Mouse (Mus musculus): ENCODE measurements around the gene Slc35g3. TPM values are rescaled to one million over a fixed set of nuclear protein-coding genes. Genes with fewer than 3 reads are reported as not detected.

Gene Slc35g3
- 0.22 and 0.48 TPM in 2 replicates for total RNA-seq (2012; rRNA removed)

GRCm38 (mm10) chr11:69761868-69762267, at the start of gene Slc35g3:
Gene Slc35g3, minus strand, starts transcription at chr11:69761968.
- no peak for DNase-seq (ENCODE audit: low read depth, low spot score)

GRCm38 (mm10) chr11:69810280-69810679, 48.5 kb upstream of the Slc35g3 start:
- no peak for TF ChIP-seq HCFC1 (IDR thresholded peaks at IDR 0.05; ENCODE audit: borderline replicate concordance, insufficient read depth, low read length)
- no peak for TF ChIP-seq ZC3H11A (IDR thresholded peaks at IDR 0.05; ENCODE audit: borderline replicate concordance, low read depth, low read length)
- no peak for TF ChIP-seq CHD2 (IDR thresholded peaks at IDR 0.05; ENCODE audit: low read depth, low read length)
- no peak for TF ChIP-seq ZNF384 (IDR thresholded peaks at IDR 0.05; ENCODE audit: low read depth, low read length)
- TF ChIP-seq MAFK (IDR thresholded peaks at IDR 0.05; ENCODE audit: insufficient read depth, low read depth, low read length): no peak
- in situ Hi-C loops (cut with MboI; ENCODE audit: low sequenced_read_pairs in 2 of 2, unreplicated experiment in 2 of 2): no loop called here

More at GRCm38 (mm10) chr11:69761868-69762267, at the start of gene Slc35g3:
- in situ Hi-C loops (cut with MboI; ENCODE audit: low sequenced_read_pairs in 2 of 2, unreplicated experiment in 2 of 2): no loop called here
- TF ChIP-seq ZNF384 (IDR thresholded peaks at IDR 0.05; ENCODE audit: low read depth, low read length): no peak
- no peak for TF ChIP-seq CHD2 (IDR thresholded peaks at IDR 0.05; ENCODE audit: low read depth, low read length)
- H3K9me3 ChIP-seq (ENCODE audit: control insufficient read depth, insufficient read depth, low read depth, low read length): no peaks in the 10 kb centered on the region
- H3K4me3 ChIP-seq (ENCODE audit: insufficient read depth in 1 of 2, low read depth in 1 of 2, low read length in 2 of 2, poor library complexity in 1 of 2, severe bottlenecking in 1 of 2): no peak within 1 kb of the TSS
- 0 out of 2 replicates have a peak within 1 kb of the TSS, but pooled peaks have one; percentile 11 for H3K9ac ChIP-seq (ENCODE audit: insufficient read depth, low read depth, low read length, poor library complexity, severe bottlenecking)
- no peaks in the 10 kb centered on the region for H3K36me3 ChIP-seq (ENCODE audit: control insufficient read depth, insufficient read depth, low read length, poor library complexity, severe bottlenecking)
- peaks cover 3 to 4% of the 10 kb centered on the region in 2 experiments; a peak in 2 of 4 replicates for H3K4me1 ChIP-seq (ENCODE audit: control insufficient read depth in 2 of 2, insufficient read depth in 2 of 2, low read length in 2 of 2, poor library complexity in 1 of 2)
- no peak within 1 kb of the TSS for H3K27ac ChIP-seq (ENCODE audit: insufficient read depth, low read depth, low read length, poor library complexity, severe bottlenecking)

GRCm38 (mm10) chr11:69807641-69808040, 45.9 kb upstream of the Slc35g3 start:
- H3K4me3 ChIP-seq (ENCODE audit: insufficient read depth in 1 of 2, low read depth in 1 of 2, low read length in 2 of 2, poor library complexity in 1 of 2, severe bottlenecking in 1 of 2): no peak overlapping the region
- no peak overlapping the region for H3K27ac ChIP-seq (ENCODE audit: insufficient read depth, low read depth, low read length, poor library complexity, severe bottlenecking)
- in situ Hi-C loops (cut with MboI; ENCODE audit: low sequenced_read_pairs in 2 of 2, unreplicated experiment in 2 of 2): loop anchor here in 1 of 2 experiments (10.0 kb wide), 1 partner anchor 67 kb away; the partner anchor contains the start of gene Tmem95

More at GRCm38 (mm10) chr11:69810280-69810679, 48.5 kb upstream of the Slc35g3 start:
- Histone ChIP-seq H3K4me1 (ENCODE audit: control insufficient read depth in 2 of 2, insufficient read depth in 2 of 2, low read length in 2 of 2, poor library complexity in 1 of 2) (peaks cover 0 to 2% of the 10 kb centered on the region in 2 experiments; a peak in 1 of 4 replicates), H3K4me3 (ENCODE audit: insufficient read depth in 1 of 2, low read depth in 1 of 2, low read length in 2 of 2, poor library complexity in 1 of 2, severe bottlenecking in 1 of 2) (no peak overlapping the region), H3K27ac (ENCODE audit: insufficient read depth, low read depth, low read length, poor library complexity, severe bottlenecking) (no peak overlapping the region), H3K9me3 (ENCODE audit: control insufficient read depth, insufficient read depth, low read depth, low read length) (no peaks in the 10 kb centered on the region), H3K36me3 (ENCODE audit: control insufficient read depth, insufficient read depth, low read length, poor library complexity, severe bottlenecking) (no peaks in the 10 kb centered on the region), H3K9ac (ENCODE audit: insufficient read depth, low read depth, low read length, poor library complexity, severe bottlenecking) (no peak overlapping the region)
- DNase-seq (ENCODE audit: low read depth, low spot score): no peak

DNA sequence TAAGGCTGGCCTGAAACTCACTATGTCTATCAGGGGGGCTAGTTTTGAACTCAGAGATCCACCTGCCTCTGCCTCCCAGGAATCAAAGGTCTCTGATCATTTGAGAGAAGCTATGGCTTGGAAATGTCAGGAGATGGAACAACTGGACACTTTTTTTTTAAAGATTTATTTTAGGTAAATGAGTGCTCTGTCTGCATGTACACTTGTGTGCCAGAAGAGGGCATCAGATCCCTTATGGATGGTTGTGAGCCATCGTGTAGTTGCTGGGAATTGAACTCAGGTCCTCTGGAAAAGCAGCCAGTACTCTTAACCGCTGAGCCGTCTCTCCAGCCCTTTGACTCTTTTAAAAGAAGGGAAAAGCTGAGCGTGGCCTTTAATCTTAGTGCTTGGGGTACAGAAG, 44.6 kb upstream of the Slc35g3 start:
- in situ Hi-C loops (cut with MboI; ENCODE audit: low sequenced_read_pairs in 2 of 2, unreplicated experiment in 2 of 2): loop anchor here in 1 of 2 experiments (10.0 kb wide), 1 partner anchor 68 kb away; the partner anchor contains the start of gene Tmem95
- DNase-seq (ENCODE audit: low read depth, low spot score): no peak

More at GRCm38 (mm10) chr11:69807641-69808040, 45.9 kb upstream of the Slc35g3 start:
- no peak for DNase-seq (ENCODE audit: low read depth, low spot score)
- Histone ChIP-seq H3K36me3 (ENCODE audit: control insufficient read depth, insufficient read depth, low read length, poor library complexity, severe bottlenecking) (no peaks in the 10 kb centered on the region; the same call in 1 of the 2 replicates), H3K4me1 (ENCODE audit: control insufficient read depth in 2 of 2, insufficient read depth in 2 of 2, low read length in 2 of 2, poor library complexity in 1 of 2) (peaks cover 3 to 7% of the 10 kb centered on the region in 2 experiments; a peak in 3 of 4 replicates), H3K9me3 (ENCODE audit: control insufficient read depth, insufficient read depth, low read depth, low read length) (no peaks in the 10 kb centered on the region), H3K9ac (ENCODE audit: insufficient read depth, low read depth, low read length, poor library complexity, severe bottlenecking) (no peak overlapping the region)
- TF ChIP-seq ZNF384 (IDR thresholded peaks at IDR 0.05; ENCODE audit: low read depth, low read length) (no peak), ZC3H11A (IDR thresholded peaks at IDR 0.05; ENCODE audit: borderline replicate concordance, low read depth, low read length) (no peak)

More for the DNA sequence above, 44.6 kb upstream of the Slc35g3 start:
- Histone ChIP-seq H3K4me3 (ENCODE audit: insufficient read depth in 1 of 2, low read depth in 1 of 2, low read length in 2 of 2, poor library complexity in 1 of 2, severe bottlenecking in 1 of 2) (no peak overlapping the region), H3K9ac (ENCODE audit: insufficient read depth, low read depth, low read length, poor library complexity, severe bottlenecking) (no peak overlapping the region), H3K4me1 (ENCODE audit: control insufficient read depth in 2 of 2, insufficient read depth in 2 of 2, low read length in 2 of 2, poor library complexity in 1 of 2) (peaks cover 3 to 10% of the 10 kb centered on the region in 2 experiments; a peak in 3 of 4 replicates), H3K9me3 (ENCODE audit: control insufficient read depth, insufficient read depth, low read depth, low read length) (no peaks in the 10 kb centered on the region), H3K27ac (ENCODE audit: insufficient read depth, low read depth, low read length, poor library complexity, severe bottlenecking) (no peak overlapping the region), H3K36me3 (ENCODE audit: control insufficient read depth, insufficient read depth, low read length, poor library complexity, severe bottlenecking) (no peaks in the 10 kb centered on the region; the same call in 1 of the 2 replicates)
- no peak for TF ChIP-seq CHD2 (IDR thresholded peaks at IDR 0.05; ENCODE audit: low read depth, low read length)
- no peak for TF ChIP-seq ZC3H11A (IDR thresholded peaks at IDR 0.05; ENCODE audit: borderline replicate concordance, low read depth, low read length)
- TF ChIP-seq HCFC1 (IDR thresholded peaks at IDR 0.05; ENCODE audit: borderline replicate concordance, insufficient read depth, low read length): no peak
- TF ChIP-seq MAFK (IDR thresholded peaks at IDR 0.05; ENCODE audit: insufficient read depth, low read depth, low read length): no peak
- TF ChIP-seq ZNF384 (IDR thresholded peaks at IDR 0.05; ENCODE audit: low read depth, low read length): no peak

Measured in ES-E14 (cell line).